Mouse (Mus musculus): Measurements from ENCODE around the gene P2ry13. TPM values are rescaled to one million over a fixed set of nuclear protein-coding genes. Genes with fewer than 3 reads are reported as not detected.

Gene P2ry13
- 10 to 100 TPM; 10.5 to 14.1 TPM for total RNA-seq (2023)

DNA sequence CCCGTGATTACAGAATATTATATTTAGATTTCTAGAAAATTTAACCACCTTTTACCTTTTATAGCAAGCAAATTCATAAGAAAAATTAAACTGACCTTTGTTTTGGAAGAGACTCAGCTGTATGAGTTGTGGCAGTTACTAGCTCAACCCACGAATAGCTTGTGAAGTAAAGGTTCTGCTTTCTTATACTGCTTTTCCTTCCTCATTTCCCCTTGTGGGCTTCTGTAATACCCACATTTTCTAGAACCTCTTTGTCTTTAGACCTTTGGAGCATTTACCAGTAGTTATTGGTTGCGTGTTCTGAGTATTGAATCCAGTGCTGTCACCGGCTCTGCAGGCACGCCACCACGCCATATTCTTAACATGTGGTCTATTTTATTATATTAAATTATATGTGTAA lies at the start of gene P2ry13:
Gene P2ry13 (minus strand): TSS at position 156 of the 400 bp plus-strand sequence.

DNA sequence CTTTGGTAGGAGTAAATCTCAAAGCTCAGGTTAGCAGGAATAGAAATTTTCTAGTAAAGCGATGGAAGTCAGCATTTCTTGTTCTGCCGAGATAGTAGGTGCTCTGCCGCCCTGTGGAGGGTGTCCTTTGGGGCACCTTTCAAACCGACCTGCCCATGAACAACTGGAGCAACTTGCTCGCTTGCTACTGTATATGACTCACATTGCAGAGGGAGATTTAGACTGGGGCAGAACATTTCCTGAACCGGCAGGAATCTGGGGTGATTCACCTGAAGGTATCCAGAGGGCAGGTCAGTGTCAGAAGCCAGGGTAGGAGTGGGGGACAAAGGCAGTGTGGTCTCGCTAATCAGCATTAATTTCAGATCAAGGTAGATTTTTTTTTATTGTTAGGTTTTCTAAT lies 15.7 kb downstream of the P2ry13 start, which contains the start of gene Gpr87:
Gene Gpr87 (minus strand): TSS at position 167 of the 400 bp plus-strand sequence.

Other genes with a start within 250 kb of the P2ry13 start
- under 1 TPM; 0.82 to 0.92 TPM for gene Med12l, start 205.1 kb downstream of the P2ry13 start, total RNA-seq (2023)
- gene Gpr171, start 109.1 kb downstream of the P2ry13 start, total RNA-seq (2023), result 1 to 10 TPM; 1.1 to 1.7 TPM
- gene P2ry14, start 57.3 kb downstream of the P2ry13 start, total RNA-seq (2023), result 1 to 10 TPM; 1.1 TPM
- not detected for gene Gpr87, start 15.8 kb downstream of the P2ry13 start, total RNA-seq (2023)
- gene P2ry12, start 52.0 kb upstream of the P2ry13 start, total RNA-seq (2023), result 1 to 10 TPM; 2.1 to 3.3 TPM
- gene Igsf10, start 133.5 kb upstream of the P2ry13 start, total RNA-seq (2023), result not detected